10 mouse cellular contexts compared by ENCODE assay signal in genomic region chr13:49131946-49132687, GRCm38 (mm10). TPM values are rescaled to one million over a fixed set of nuclear protein-coding genes. Genes with fewer than 3 reads are reported as not detected.
DNase-seq lines count a peak whose midpoint lies in the region; ATAC-seq lines count a peak whose summit lies in the region.
"Had no signal": no experiment of that assay in that cellular context is flagged by ENCODE, and none has a peak within 500 bp of the region (broad histone marks: within the 10 kb centered on the region; RNA-seq: fewer than 3 reads in every experiment).

No protein-coding gene starts in this region.

- no peak overlapping the region for H3K9ac ChIP-seq in forebrain, embryonic 13.5 days
- no peak overlapping the region for H3K9ac ChIP-seq in forebrain, embryonic 11.5 days (ENCODE audit: low read length)
- no peak overlapping the region for H3K9ac ChIP-seq in hindbrain, embryonic 15.5 days
- H3K9ac ChIP-seq in neural tube, embryonic 14.5 days (replicated peaks; ENCODE audit: low read depth, low read length), result no peak overlapping the region

- peaks cover 11% of the 10 kb centered on the region for H3K36me3 ChIP-seq in forebrain, embryonic 13.5 days (ENCODE audit: poor library complexity, severe bottlenecking)
- no peaks in the 10 kb centered on the region for H3K36me3 ChIP-seq in forebrain, embryonic 11.5 days (ENCODE audit: control insufficient read depth, insufficient read depth, low read length)
- H3K36me3 ChIP-seq in hindbrain, embryonic 15.5 days, result no peaks in the 10 kb centered on the region
- no peaks in the 10 kb centered on the region for H3K36me3 ChIP-seq in neural tube, embryonic 14.5 days (ENCODE audit: control insufficient read depth, insufficient read depth, low read length)

- ATAC-seq in forebrain, embryonic 13.5 days, result no peak
- no peak for ATAC-seq in forebrain, embryonic 11.5 days (replicated peaks; ENCODE audit: low FRiP score)
- ATAC-seq in hindbrain, embryonic 15.5 days (ENCODE audit: low FRiP score, low read depth), result peak; percentile 39
- ATAC-seq in neural tube, embryonic 14.5 days (ENCODE audit: low read depth), result no peak

- no peak overlapping the region for H3K4me3 ChIP-seq in forebrain, embryonic 13.5 days
- H3K4me3 ChIP-seq in forebrain, embryonic 11.5 days (ENCODE audit: low read depth, low read length), result no peak overlapping the region
- H3K4me3 ChIP-seq in hindbrain, embryonic 15.5 days, result no peak overlapping the region
- no peak overlapping the region for H3K4me3 ChIP-seq in neural tube, embryonic 14.5 days (ENCODE audit: low read depth, low read length)

- 0 out of 2 replicates have a peak overlapping the region, but pooled peaks have one; percentile 5 for H3K27ac ChIP-seq in forebrain, embryonic 13.5 days
- H3K27ac ChIP-seq in forebrain, embryonic 11.5 days (ENCODE audit: low read depth, low read length), result no peak overlapping the region
- H3K27ac ChIP-seq in hindbrain, embryonic 15.5 days (replicated peaks), result peak overlapping the region; percentile 50
- H3K27ac ChIP-seq in neural tube, embryonic 14.5 days (ENCODE audit: low read depth, low read length), result peak overlapping the region; percentile 16; the same call in 1 of the 2 replicates

- H3K27me3 ChIP-seq in forebrain, embryonic 13.5 days, result no peaks in the 10 kb centered on the region
- H3K27me3 ChIP-seq in forebrain, embryonic 11.5 days (ENCODE audit: control insufficient read depth, insufficient read depth, low read length), result no peaks in the 10 kb centered on the region
- H3K27me3 ChIP-seq in hindbrain, embryonic 15.5 days, result no peaks in the 10 kb centered on the region
- no peaks in the 10 kb centered on the region for H3K27me3 ChIP-seq in neural tube, embryonic 14.5 days (ENCODE audit: control insufficient read depth, insufficient read depth, low read length)

- intact Hi-C loops in left cerebral cortex, postnatal 14 days (cut with DNase I), result no loop called here

- WGBS in forebrain, embryonic 13.5 days, result 82% methylated on average over 7 of the region's 7 CpGs
- 82% methylated on average over 7 of the region's 7 CpGs for WGBS in forebrain, embryonic 11.5 days
- 59% methylated on average over 7 of the region's 7 CpGs for WGBS in hindbrain, embryonic 15.5 days
- WGBS in neural tube, embryonic 14.5 days, result 62% methylated on average over 7 of the region's 7 CpGs

- no peaks in the 10 kb centered on the region for H3K9me3 ChIP-seq in forebrain, embryonic 13.5 days (replicated peaks)
- H3K9me3 ChIP-seq in forebrain, embryonic 11.5 days (ENCODE audit: control insufficient read depth, low read length), result no peaks in the 10 kb centered on the region
- H3K9me3 ChIP-seq in hindbrain, embryonic 15.5 days, result no peaks in the 10 kb centered on the region
- H3K9me3 ChIP-seq in neural tube, embryonic 14.5 days (ENCODE audit: control insufficient read depth, low read length), result no peaks in the 10 kb centered on the region

- DNase-seq in forebrain, embryonic 11.5 days (ENCODE audit: low spot score), result no peak
- DNase-seq in cerebellum, adult 9-11 months, result peak; percentile 67
- no peak for DNase-seq in frontal cortex, adult 2 months (ENCODE audit: extremely low spot score in 1 of 2, low spot score in 1 of 2)
- no peak for DNase-seq in left cerebral cortex, postnatal 14 days (ENCODE audit: low spot score in 2 of 2)
- DNase-seq in adrenal gland, postnatal 14 days, result no peak
- DNase-seq: kidney, adult 18-20 months; right cerebral cortex, postnatal 4 days had no signal

- H3K4me2 ChIP-seq in forebrain, embryonic 13.5 days, result no peak overlapping the region
- no peak overlapping the region for H3K4me2 ChIP-seq in forebrain, embryonic 11.5 days (ENCODE audit: low read depth, low read length, severe bottlenecking)
- H3K4me2 ChIP-seq in hindbrain, embryonic 15.5 days, result no peak overlapping the region
- no peak overlapping the region for H3K4me2 ChIP-seq in neural tube, embryonic 14.5 days (ENCODE audit: low read depth, low read length)

- H3K4me1 ChIP-seq in forebrain, embryonic 13.5 days, result peaks cover 63% of the 10 kb centered on the region
- peaks cover 19% of the 10 kb centered on the region for H3K4me1 ChIP-seq in forebrain, embryonic 11.5 days (replicated peaks; ENCODE audit: control insufficient read depth, insufficient read depth, low read length)
- peaks cover 72% of the 10 kb centered on the region for H3K4me1 ChIP-seq in hindbrain, embryonic 15.5 days (replicated peaks)
- H3K4me1 ChIP-seq in neural tube, embryonic 14.5 days (ENCODE audit: control insufficient read depth, insufficient read depth, low read length), result peaks cover 50% of the 10 kb centered on the region

RNA-seq across cellular contexts. Expression of gene Wnk2, which starts 15.7 kb away (rescaled TPM):
- 15.0 and 17.0 TPM in 2 replicates for polyA plus RNA-seq in forebrain, embryonic 13.5 days (2015; fragmentation: Nextera tagmentation; extraction: Ambion mirVana)
- polyA plus RNA-seq in forebrain, embryonic 11.5 days (2014; fragmentation: Nextera tagmentation; extraction: Ambion mirVana), result 10.3 and 10.7 TPM in 2 replicates
- 19.6 and 23.2 TPM in 2 replicates for polyA plus RNA-seq in hindbrain, embryonic 15.5 days (2015; fragmentation: Nextera tagmentation; extraction: Ambion mirVana)
- polyA plus RNA-seq in neural tube, embryonic 14.5 days (2014; fragmentation: Nextera tagmentation; extraction: Ambion mirVana), result 26.5 and 33.1 TPM in 2 replicates
- polyA plus RNA-seq in frontal cortex, adult 2 months (2012; rRNA removed), result 64.8 and 67.4 TPM in 2 replicates
- total RNA-seq in left cerebral cortex, postnatal 14 days (2021), result 100 to 1,000 TPM; 112 to 118 TPM
- 2.6 and 3.3 TPM in 2 replicates for total RNA-seq in adrenal gland, postnatal 14 days (2021)

RNA-seq across cellular contexts. Expression of gene Ninj1, which starts 55.2 kb away (rescaled TPM):
- 15.5 and 16.7 TPM in 2 replicates for polyA plus RNA-seq in forebrain, embryonic 13.5 days (2015; fragmentation: Nextera tagmentation; extraction: Ambion mirVana)
- 19.6 and 23.8 TPM in 2 replicates for polyA plus RNA-seq in forebrain, embryonic 11.5 days (2014; fragmentation: Nextera tagmentation; extraction: Ambion mirVana)
- 28.2 and 32.3 TPM in 2 replicates for polyA plus RNA-seq in hindbrain, embryonic 15.5 days (2015; fragmentation: Nextera tagmentation; extraction: Ambion mirVana)
- polyA plus RNA-seq in neural tube, embryonic 14.5 days (2014; fragmentation: Nextera tagmentation; extraction: Ambion mirVana), result 29.0 and 34.8 TPM in 2 replicates
- 56.2 and 61.8 TPM in 2 replicates for polyA plus RNA-seq in frontal cortex, adult 2 months (2012; rRNA removed)
- 10 to 100 TPM; 19.5 to 28.5 TPM for total RNA-seq in left cerebral cortex, postnatal 14 days (2021)
- 69.8 and 83.7 TPM in 2 replicates for total RNA-seq in adrenal gland, postnatal 14 days (2021)
